Mouse (Mus musculus): ENCODE results near the gene Spata46.

Gene Spata46

DNA sequence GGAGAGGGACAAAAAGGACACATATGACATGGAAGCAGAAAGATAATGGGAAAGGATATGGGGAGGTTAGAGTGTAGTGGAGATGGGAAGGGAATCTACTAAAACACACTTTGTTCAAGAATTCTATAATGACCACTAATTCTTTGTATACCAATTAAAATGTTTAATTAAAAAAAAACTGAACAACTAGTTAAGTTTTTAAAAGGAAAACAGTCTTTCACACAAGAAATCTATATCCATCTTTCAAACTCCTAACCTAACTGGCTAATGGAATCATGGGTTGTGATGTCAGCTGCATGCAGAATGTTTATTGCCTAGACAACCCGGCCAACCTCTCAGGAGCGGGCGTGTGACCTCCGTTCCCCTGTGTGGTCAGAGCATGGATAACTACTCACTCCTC is at the start of gene Spata46:
TSS of gene Spata46 (plus strand) at position 301 of the 400 bp plus-strand sequence.
- no peak for DNase-seq

DNA sequence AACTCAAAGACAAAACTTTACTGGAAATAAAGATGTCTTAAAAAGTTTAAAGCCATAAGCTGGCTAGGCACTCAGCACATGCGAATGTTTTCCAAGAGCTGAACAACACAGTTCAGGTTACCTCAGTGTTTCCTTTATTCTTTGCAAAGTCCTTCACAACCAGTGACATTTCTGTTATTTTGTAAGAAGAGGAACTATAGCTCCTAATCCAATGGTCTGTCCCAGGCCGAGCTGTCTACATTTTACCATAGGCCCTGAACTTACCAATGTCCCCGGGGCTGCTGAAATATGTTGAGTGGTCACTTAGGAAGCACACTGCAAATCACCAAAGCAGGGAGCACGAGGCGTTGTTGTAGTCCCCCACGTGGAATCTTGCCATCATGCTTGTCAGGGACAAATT is 38.3 kb upstream of the Spata46 start:
- DNase-seq: no peak

DNA sequence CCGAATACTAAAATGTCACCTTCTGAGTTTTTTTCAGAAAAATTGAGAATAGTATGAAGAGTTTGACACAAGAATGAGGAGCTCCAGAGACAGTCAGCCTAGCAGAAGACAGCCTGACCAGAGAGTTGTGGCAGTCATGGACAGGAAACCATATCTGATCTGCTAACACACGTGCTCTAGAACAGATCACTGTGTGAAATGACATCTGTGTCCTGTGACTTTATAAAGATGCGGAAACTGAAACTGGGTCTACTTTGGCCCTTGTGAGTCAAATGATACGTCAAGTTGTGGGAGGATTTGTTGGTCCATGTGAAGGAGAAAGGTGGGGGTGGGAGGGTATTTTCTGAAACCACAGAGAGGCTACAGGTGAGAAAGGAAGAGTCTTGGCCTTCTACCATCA is 37.9 kb upstream of the Spata46 start:
- DNase-seq: no peak

DNA sequence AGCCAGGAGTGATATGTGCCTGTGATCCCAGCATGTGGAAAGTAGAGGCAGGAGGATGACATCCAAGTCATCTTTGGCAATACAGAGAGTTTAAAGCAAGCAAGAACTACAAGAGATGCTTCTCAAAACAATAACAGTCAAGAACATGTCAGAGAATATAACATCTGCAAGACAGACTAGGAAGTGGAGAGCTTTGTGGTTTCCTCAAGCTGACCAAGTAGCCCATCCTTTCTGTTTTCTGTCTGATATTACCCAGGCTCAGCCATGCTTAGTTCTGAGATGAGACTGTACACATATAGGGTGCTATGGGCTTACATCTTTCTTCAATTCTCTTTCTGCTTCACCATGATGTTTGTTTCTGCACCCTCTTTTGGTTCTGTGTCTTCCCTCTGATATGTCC is 35.4 kb upstream of the Spata46 start:
- DNase-seq: no peak

DNA sequence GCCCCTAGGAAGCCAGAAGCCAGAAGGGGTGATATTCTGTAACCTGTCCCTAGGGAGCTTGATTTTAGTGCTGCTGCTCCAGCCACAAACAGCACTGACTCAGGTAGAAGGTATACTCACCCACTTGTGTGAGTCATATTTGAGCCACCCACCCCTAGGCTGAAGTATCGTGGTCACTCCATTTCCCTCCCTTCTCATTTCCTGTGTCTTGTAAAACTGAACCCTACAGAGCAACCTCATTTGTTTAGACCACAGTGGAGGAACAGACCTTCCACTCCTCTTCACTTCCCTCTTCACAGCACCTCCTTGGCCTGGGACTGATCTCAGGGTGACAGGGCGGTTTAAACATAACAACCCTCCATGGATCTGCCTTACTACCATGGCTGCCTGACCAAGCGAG is 31.6 kb upstream of the Spata46 start, which contains the start of gene Sh2d1b1:
TSS of gene Sh2d1b1 (plus strand) at position 305 of the 400 bp plus-strand sequence.
- no peak for DNase-seq

DNA sequence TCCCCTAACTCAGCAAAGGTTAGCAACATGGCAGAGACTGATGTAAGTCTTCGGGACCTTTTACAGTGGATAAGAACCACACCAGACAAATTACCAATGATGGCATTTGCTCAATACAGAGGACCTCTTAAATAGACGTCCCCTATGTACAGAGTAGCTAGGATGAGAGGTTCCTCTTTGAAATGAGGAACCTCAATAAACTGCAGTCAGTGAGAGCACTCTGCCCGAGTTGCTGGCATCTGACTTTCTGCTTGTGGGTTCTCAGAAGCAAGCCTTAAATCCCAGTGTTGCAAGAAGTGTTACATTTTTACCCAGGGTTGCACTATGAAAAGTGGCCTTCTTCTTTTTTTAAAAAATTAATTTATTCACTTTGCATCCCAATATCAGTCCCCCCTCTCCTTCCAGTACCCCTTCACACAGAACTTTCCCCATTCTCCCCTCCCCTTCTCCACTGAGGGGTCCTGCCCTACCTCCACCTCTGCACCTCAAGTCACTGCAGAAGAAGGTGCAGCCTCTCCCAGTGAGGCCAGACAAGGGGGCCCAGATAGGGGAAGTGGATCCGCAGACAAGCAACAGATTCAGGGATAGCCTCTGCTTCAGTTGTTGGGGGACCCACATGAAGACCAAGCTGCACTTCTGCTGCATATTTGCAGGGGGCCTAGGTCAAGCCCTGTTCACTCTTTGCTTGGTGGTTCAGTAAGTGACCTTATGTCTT is 26.0 kb upstream of the Spata46 start:
- DNase-seq: no peak

DNA sequence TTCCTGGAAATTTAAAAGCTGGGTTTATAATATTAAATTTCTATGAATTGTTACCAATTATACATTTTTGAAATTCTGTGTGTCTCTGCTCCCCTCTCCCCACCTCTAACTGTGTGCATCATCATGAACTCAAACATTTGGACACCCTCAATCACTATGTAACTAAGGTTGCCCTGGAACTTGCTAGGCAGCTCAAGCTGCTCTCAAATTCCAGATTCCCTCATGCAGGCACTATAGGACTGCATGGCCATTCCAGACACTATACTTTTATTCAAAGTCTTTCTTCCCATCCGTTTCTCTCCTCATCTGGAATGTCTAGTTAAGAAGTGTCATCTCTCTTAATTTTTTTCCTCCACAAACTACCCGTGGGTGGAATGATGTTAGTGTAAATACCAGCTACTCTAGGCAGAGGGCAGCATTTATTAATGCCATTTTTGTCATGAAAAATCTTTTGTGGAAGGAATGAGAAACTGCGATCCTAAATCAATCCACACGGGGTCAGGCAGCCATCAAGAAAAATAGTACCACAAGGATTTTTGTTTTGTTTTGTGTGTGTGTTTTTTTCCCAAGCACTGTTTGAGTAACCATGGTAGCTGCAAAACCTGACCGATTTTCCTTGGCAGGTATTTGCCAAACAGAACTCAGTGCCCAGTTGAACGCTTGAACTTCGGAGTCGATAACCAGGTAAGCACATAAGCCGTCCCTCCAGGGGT is 16.2 kb upstream of the Spata46 start:
- no peak for DNase-seq

DNA sequence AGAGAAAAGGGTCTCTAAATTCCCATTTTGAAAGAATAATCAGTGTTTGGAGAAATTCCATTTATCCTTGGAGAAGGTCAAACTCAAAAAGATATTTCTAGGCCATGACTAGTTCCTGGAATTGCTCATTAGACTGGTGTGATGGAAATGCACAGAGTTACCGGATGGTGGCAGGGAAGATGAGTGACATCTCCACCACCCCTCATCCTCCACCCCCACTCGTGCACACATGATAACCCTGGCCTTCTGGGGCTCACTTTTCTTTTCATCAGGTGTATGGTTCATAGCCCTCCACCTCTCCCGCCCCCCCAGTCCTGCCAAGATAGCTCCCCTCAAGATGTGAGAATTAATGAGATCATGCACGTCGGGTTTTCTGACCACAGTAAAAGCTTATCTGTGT is 15.3 kb upstream of the Spata46 start:
- DNase-seq: no peak

DNA sequence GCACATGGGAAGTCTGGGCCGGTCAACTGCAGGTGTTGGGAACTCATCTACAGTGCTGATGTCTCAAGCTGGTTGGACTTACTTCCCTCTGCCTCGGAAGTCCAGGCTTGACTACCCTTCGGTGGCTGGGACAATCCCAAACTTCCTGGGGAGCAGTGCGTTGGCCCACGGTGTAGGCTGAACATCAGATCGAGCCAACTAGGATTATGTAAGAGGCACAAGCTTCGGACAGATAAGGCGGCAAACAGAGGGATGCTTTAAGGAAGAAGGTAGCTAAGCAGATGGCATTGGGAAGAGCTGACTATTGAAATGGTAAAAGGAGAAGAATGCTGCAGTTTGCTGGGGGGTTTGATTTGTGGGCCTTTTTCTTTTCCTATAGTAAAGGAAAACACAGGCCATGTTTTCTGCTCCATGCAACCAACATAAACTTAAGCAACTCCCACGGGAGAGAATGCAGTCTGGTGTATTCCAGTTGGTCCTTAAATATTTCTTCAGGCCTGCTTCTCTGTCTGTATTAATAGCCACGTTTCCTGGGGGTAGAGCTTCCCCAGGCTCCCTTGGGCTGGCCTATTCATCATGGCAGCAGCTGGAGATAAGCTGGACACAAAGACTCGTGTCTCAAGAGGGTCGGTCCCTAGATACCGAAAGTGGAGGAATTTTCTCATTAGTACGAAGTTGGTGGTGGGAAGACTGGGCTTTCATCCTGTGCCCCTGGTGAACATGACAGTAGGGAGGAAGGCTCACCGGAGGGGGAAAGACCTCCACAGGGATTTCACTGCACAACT is 13.6 kb upstream of the Spata46 start:
- DNase-seq: no peak

DNA sequence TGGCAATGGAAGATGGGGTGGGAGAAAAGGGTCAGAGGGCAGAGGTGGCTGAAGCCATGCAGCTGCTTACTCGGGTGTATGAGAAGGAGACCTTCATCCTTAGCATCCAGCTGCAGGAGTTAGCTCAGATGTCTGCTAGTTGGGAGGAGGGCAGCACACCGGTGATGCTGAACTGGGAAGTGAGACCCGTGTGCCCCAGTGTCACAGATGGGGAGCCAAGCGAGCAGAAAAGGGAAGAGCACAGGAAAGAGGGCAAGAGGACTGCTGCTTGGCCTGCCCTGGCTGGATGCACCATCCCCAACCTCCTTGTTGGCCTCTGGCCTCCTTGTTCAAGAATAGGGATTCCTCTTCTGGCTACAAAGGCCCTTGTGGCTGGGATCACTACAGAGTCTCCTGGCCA is 9.1 kb upstream of the Spata46 start:
- no peak for DNase-seq

DNA sequence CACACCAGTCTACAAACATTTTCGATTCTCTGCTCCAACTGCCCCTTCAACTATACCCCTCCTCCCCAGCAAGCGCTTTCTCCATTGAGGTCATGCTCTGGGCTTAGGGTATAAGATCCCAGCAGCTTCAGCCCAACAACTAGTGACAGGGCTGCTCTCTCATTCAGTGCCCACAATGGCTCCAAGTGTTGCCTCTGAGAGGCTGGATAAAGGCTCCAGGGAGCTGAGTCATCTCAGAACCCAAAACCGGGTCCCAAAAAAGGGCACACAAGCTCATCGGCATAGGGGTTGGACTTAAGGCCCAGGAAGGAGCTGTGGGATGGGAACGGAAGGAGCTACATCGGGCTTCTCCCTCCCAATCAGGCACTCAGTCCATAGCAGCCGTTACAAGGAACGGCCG is 6.9 kb upstream of the Spata46 start:
- DNase-seq: no peak

DNA sequence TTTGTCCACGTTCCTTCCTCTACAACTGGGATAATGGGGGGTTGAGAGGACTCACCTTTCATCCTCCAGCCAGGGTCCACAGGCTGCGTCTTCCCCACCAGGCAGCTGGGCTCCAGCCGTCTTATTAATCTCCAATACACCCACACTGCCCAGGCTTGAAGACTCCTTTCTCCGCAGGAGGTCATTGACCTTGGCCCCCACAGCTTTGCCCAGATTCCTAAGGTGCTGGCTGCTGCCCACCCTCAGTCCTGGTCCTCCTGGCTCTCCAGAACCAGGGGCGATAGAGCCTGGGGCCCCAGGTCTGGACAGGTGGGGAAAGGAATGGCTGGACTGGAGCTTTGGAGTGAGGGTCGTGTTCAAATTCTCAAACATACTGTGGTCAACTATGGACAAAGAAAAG is 6.1 kb upstream of the Spata46 start:
- DNase-seq: no peak

DNA sequence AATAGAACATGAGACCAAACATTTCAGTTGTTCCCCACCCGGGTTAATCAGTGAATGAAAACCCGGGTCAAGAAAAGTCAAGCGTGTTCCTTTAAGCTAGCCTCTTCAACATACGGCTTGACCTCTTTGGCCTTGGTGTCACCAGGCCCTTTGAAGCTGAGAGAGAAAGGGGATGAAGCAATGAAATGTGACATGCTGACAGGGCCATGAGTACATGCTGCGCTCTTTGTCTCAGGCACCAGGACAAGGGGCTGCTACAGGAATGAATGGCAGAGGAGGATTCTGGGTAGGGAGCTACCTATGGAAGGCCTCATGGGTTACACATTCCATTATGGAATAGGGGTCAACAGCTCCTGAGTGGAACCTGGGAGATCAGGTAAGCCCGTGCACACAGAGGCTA is 5.5 kb upstream of the Spata46 start:
- no peak for DNase-seq

DNA sequence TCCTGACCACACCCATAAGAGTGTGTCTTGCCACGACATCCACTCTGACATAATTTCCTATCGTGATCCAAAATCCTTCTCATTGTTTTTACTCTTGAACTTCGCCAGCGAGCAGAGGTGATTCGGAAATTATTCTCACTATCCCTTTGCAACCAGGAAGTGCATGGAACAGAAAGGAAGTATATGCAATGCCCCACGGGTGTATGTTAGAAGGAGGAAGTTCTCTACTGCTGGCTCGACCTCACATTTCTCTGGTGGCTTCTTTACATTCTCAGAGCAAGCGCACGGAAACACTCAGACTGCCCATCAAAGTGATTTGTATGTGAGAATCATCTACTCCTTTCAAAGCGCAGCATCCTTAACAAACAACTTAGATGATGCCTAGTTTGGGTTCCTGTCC is 3.6 kb upstream of the Spata46 start:
- no peak for DNase-seq

DNA sequence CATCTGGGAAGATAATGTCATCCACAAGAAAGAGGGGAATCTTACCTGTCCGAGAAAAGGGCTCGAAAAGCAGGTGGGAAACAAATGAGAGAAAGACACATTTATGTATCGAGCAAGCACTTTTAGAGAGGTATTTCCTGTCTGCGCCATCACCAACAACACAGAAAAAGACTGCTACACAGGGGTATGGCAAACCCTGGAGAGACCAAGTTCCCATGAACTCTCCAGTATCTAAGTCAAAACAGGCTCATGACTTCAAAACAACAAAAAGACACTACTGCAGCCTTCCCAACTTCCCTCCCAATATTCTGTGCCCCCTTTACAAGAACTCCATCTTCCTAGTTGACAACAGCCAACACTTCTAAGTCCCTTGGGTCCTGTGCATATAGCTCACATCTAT is 2.4 kb upstream of the Spata46 start, which contains the start of gene Gm7694:
TSS of gene Gm7694 (minus strand) at position 101 of the 400 bp plus-strand sequence.
- no peak for DNase-seq

DNA sequence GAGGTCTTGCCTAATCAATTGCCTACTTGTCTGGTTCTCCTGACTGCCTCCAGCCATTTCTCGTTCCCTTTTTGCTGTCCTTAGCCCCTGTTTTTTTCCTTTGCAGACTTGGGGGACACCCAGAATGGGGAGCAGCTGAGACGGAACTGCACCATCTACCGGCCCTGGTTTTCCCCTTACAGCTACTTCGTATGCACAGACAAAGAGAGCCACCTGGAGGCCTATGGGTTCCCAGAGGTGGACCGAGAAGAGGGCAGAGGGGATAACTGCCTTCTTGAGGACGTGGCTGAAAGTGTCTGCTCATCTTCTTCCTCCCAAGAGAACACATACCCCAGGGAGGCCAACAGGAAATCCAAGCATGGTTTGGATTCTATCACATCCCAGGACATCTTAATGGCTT is 2.8 kb downstream of the Spata46 start:
- DNase-seq: no peak

DNA sequence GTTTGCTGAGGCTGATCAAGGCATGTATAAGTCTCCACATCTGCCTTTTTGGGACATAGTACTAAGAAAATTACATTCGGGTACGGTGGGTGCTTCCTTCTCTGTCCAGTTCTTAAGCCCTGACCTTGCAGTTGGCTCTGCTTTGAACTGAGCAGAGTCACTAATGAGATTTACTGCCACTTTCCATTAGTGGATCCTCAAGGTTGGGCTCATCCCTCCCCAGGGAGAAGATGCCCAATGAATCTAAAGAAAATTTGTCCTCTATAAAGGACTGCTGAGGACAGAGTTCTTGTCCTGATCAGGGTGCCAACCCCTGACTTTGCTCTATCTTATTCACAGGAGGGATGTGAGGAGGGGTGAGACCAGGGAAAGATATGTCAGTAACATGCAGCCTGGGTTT is 13.4 kb downstream of the Spata46 start:
- no peak for DNase-seq

DNA sequence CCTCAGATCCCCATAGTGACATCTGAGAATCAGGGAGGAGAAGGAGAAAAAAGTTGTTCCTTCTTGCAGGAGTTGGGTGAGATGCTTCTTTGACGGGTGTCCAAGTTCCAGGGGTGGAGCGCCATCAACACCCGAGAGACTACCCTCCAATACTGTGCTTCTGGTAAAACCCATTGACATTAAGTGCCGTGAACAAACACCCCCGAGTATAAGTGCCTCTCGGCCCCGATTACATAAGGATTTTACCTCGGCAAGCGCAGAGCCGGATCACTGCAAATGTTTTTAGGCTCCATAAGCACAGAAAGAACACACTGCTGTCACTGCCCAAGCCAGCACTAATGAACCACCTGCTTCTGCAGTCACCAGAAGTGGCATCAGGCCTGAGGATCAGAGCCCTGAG is 14.4 kb downstream of the Spata46 start:
- DNase-seq: no peak

DNA sequence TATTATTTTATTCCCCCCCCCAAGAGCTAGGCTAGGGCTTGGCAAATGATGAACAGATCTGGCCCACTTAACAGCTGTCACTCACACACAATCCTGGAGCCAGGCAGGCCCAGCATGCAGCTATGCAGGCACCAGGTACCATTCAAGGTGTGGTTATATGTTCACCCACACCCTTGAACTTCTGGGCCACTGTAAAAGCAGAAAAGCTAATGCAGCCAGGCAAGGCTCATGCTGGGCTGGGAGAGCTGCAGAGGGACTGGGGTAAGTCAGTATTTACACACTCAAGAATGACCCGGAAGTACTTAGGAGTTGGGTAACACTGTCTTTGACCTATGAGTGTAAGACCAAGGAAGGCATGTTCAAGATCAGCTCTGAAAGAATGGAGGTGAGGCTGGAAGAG is 15.7 kb downstream of the Spata46 start:
- no peak for DNase-seq

DNA sequence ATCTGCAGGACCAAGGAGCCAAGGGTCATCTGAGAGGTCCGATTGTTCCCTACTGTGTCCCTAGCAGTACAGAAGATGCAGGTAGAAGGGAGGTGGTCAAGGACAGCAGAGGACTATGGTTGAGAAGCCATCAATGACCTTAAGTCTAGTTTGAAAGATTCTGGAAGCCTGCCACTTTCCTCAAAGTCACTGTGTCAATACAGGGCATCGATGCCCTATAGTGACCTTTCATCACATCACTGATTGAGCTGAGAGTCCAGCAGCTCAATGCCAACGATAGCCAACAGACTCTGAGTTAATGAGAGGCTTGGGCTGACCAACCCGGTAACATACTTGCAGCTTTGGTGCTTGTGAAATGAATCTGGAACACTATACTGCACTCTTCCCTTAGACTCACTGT is 16.7 kb downstream of the Spata46 start:
- no peak for DNase-seq

DNA sequence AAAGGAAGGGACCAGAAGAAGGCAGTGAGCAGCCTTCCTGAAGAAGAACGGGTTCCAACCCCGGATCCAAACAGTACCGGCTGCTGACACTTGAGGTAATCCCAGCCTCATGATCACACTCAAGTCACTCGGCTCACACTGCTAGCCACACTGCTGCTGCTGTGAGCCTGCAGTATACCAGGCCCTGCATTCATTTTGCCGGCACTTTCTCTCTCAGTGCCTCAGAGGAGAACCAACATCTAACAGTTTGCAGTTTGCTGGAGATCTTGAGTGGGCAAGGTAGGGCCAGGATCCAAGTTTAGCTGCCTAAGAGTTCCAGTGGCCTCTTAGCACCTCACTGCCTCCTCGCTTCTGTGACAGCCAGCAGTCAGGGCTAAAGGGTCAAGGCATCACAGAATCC is 23.3 kb downstream of the Spata46 start:
- DNase-seq: no peak

DNA sequence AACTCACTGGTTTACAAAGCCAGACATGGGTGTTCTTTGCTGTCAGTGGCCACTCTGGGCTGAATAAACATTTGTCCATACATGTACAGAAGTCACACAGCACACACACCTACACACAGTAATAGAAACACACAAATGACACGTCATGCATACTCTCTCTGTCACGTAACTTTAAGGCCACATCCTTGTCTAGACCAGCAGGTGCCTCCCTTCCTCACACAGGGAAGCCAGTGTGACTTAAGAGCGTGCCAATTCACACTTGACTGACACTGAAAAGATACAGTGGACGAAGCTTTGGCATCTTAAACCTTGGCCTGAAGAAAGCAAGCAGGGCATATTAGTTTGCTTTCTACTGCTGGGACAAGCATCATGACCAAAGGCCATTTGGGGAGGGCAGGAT is 24.2 kb downstream of the Spata46 start:
- no peak for DNase-seq

DNA sequence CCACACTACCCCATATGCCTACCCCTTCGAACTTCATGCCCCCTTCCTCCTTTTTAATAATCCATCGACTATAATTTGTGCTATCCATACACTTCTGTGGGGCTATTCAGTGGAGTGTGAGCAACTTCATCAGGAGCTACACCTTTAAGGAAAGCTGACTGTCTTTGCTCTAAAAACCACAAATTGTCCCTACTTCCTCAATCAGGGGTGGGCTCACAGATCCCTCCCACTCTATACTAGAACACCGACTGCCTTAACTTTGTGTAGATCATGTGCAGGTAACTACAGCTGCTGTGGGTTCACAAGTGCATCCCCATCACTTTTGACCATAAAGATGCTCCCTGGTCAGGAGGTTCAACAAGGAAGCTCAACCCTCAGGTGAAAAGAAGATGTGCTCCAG is 31.3 kb downstream of the Spata46 start:
- no peak for DNase-seq

DNA sequence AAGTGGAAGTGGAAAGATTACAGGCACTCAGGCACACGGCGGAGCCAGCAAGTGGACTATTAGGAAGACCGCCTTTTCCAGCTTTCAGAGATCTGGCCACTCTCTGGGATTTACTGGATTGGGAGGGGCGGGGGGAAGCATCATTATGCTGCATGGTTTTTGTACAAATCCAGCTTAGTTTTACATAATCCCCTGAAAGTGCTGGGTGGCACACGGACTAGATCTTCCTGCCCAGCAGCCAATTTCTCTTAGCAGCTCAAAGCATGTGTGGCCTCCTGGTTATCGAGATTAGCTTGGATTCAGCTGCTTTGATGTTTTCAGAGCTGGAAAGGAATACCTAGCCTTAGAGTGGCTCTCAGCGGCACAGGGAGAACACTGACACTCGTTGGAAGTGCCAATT is 34.5 kb downstream of the Spata46 start:
- no peak for DNase-seq

Data from thymus, postnatal 25 days (tissue).